Mouse (Mus musculus) forebrain, embryonic 14.5 days (tissue): ENCODE measurements around the gene Caap1. TPM values are rescaled to one million over a fixed set of nuclear protein-coding genes. Genes with fewer than 3 reads are reported as not detected.
A peak's percentile ranks its signal among the peaks of the same experiment; 100 is the strongest.

Experiments
- ATAC-seq: fragments of 200-750 bp; cut with Nextera tagmentation; 2 replicates; pipeline ENCODE4 v1.8.0; 2017; ENCODE audit warnings: mild to moderate bottlenecking, moderate library complexity
- DNase-seq: peaks from one replicate; pipeline ENCODE4 v3.0.0-alpha.2; 2015; ENCODE audit warnings: low spot score
- H3K27ac ChIP-seq: fragments of 300-500 bp; sonication (generic); 2 replicates; pipeline ENCODE4 v1.5.1; 2014; ENCODE audit warnings: low read depth, mild to moderate bottlenecking, control low read depth, low read length, moderate library complexity
- H3K27me3 ChIP-seq: fragments of 300-500 bp; sonication (generic); replicated peaks from 2 replicates; pipeline ENCODE4 v1.6.1; 2014; ENCODE audit warnings: low read length, control low read depth, mixed read lengths; ENCODE audit not compliant: control insufficient read depth, insufficient read depth
- H3K36me3 ChIP-seq: fragments of 300-500 bp; sonication (generic); 2 replicates; pipeline ENCODE4 v1.6.1; 2014; ENCODE audit warnings: low read length, control low read depth; ENCODE audit not compliant: control insufficient read depth, insufficient read depth
- H3K4me1 ChIP-seq: fragments of 300-500 bp; sonication (generic); 2 replicates; pipeline ENCODE4 v1.6.1; 2014; ENCODE audit warnings: antibody characterized with exemption, low read length, control low read depth; ENCODE audit not compliant: control insufficient read depth, insufficient read depth
- H3K4me2 ChIP-seq: fragments of 300-500 bp; sonication (generic); 2 replicates; pipeline ENCODE4 v1.6.1; 2014; ENCODE audit warnings: mild to moderate bottlenecking, control low read depth, low read length
- H3K4me3 ChIP-seq: fragments of 300-500 bp; sonication (generic); 2 replicates; pipeline ENCODE4 v1.5.1; 2014; ENCODE audit warnings: low read depth, low read length, control low read depth
- H3K9ac ChIP-seq: fragments of 300-500 bp; sonication (generic); 2 replicates; pipeline ENCODE4 v1.6.1; 2014; ENCODE audit warnings: mild to moderate bottlenecking, low read length, control low read depth, moderate library complexity
- H3K9me3 ChIP-seq: fragments of 300-500 bp; sonication (generic); replicated peaks from 2 replicates; pipeline ENCODE4 v1.6.1; 2016; ENCODE audit warnings: low read length, control low read depth, mixed read lengths; ENCODE audit not compliant: control insufficient read depth
- WGBS: fragments of 180-500 bp; shearing (Covaris S2); extraction: QIAGEN DNeasy Blood & Tissue Kit; methylation state at CpG from one replicate; pipeline ENCODE4 v1.1.7; 2014; 5-methylcytosine and 5-hydroxymethylcytosine counted together
- polyA plus RNA-seq: library from polyadenylated mRNA; unstranded; fragments of >200 nt; fragmentation: Nextera tagmentation; extraction: Ambion mirVana; gene quantifications from 2 replicates; pipeline ENCODE4 v1.2.1, GENCODE M21; 2014

The Caap1 gene
- polyA plus RNA-seq, 1 experiment from 2014 or later = 22.8 TPM

DNA sequence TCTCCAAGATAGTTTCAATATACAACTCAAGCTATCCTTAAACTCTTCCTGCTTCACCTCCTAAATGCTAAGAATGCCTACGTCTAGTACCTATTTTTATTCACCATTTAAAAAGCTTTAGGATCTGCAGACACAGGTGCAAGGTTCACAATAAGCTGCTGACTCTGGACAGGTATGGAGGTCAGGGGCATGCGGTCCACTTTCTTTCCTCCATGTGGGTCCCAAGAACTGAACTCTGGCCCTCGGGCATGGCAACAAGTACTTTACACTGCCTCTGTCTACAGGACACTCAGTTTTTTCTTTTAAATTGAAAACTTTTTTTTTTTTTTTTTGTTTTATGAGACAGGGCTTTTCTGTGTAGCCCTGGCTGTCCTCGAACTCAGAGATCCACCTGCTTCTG is 16.1 kb upstream of the Caap1 start:
- Histone ChIP-seq H3K9me3 (no peaks in the 10 kb centered on the region), H3K36me3 (peaks cover 50% of the 10 kb centered on the region), H3K4me3 (no peak overlapping the region), H3K27ac (no peak overlapping the region), H3K27me3 (no peaks in the 10 kb centered on the region), H3K9ac (no peak overlapping the region), H3K4me1 (no peaks in the 10 kb centered on the region), H3K4me2 (no peak overlapping the region)
- 95% methylated on average over 4 of the region's 4 CpGs for WGBS
- DNase-seq = no peak
- no peak for ATAC-seq

GRCm38 (mm10) chr4:94564297-94564696 is 7.7 kb upstream of the Caap1 start:
- H3K9ac ChIP-seq = no peak overlapping the region
- ATAC-seq = no peak

DNA sequence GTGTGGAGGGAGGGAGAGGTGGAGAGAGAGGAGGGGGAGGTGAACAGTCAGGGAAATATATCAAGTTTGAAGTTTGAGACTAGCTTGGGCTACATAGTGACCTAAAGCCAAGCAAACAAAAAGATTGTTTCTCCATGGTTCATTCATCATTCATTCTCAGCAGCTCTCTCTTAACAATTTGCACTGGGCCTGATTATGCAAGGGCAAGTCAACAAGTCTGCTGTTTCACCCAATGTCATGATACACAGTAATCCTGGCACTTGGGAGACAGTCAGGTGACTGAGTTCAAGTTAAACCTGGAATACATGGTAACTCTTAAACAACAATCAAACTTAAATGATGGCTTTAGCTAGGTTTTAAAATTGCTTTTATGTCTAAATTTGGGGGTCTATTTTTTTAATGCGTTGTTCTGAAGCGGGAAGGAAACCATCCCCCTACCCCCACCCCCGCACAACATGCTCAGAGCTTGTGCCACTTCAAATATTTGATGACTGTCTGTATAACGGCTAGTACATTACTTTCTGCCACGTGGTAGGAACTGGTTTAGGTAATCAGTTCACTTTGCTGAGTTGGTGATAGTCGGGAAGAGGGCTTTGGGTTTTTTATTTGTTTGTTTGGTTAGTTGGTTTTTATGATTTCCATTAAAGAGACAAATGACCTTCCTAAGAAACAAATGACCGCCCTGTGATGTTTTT is 5.5 kb upstream of the Caap1 start:
- DNase-seq (no peak), ATAC-seq (no peak)
- Histone ChIP-seq H3K9ac (no peak overlapping the region), H3K36me3 (peaks cover 5% of the 10 kb centered on the region; the same call in 1 of the 2 replicates), H3K4me3 (no peak overlapping the region), H3K4me2 (no peak overlapping the region), H3K4me1 (no peaks in the 10 kb centered on the region), H3K27me3 (no peaks in the 10 kb centered on the region), H3K9me3 (no peaks in the 10 kb centered on the region), H3K27ac (no peak overlapping the region)
- 78% methylated on average over 7 of the region's 7 CpGs for WGBS

More at GRCm38 (mm10) chr4:94564297-94564696, 7.7 kb upstream of the Caap1 start:
- no peaks in the 10 kb centered on the region for H3K27me3 ChIP-seq
- H3K4me1 ChIP-seq = no peaks in the 10 kb centered on the region
- no peaks in the 10 kb centered on the region for H3K9me3 ChIP-seq
- H3K4me2 ChIP-seq = no peak overlapping the region
- peaks cover 14% of the 10 kb centered on the region for H3K36me3 ChIP-seq
- H3K27ac ChIP-seq = no peak overlapping the region
- DNase-seq = no peak
- no peak overlapping the region for H3K4me3 ChIP-seq

GRCm38 (mm10) chr4:94560316-94560715 is 3.7 kb upstream of the Caap1 start:
- Histone ChIP-seq H3K9ac (no peak overlapping the region), H3K4me1 (peaks cover 5% of the 10 kb centered on the region; the same call in 1 of the 2 replicates), H3K27me3 (no peaks in the 10 kb centered on the region), H3K9me3 (no peaks in the 10 kb centered on the region), H3K27ac (no peak overlapping the region), H3K4me2 (no peak overlapping the region), H3K4me3 (no peak overlapping the region), H3K36me3 (no peaks in the 10 kb centered on the region)
- no peak for ATAC-seq
- no peak for DNase-seq
- 83% methylated on average over 1 of the region's 1 CpGs for WGBS

GRCm38 (mm10) chr4:94559266-94559665 is 2.7 kb upstream of the Caap1 start:
- WGBS = 35% methylated on average over 2 of the region's 2 CpGs
- H3K4me1 ChIP-seq = peaks cover 8% of the 10 kb centered on the region; the same call in 1 of the 2 replicates

GRCm38 (mm10) chr4:94557145-94557544 is 549 bp upstream of the Caap1 start:
- no peaks in the 10 kb centered on the region for H3K9me3 ChIP-seq
- H3K4me1 ChIP-seq = peaks cover 8% of the 10 kb centered on the region; the same call in 1 of the 2 replicates
- H3K27me3 ChIP-seq = no peaks in the 10 kb centered on the region
- no peak overlapping the region; the same call in 1 of the 2 replicates for H3K4me2 ChIP-seq
- 78% methylated on average over 7 of the region's 7 CpGs for WGBS
- H3K4me3 ChIP-seq = peak overlapping the region; percentile 95; the same call in 1 of the 2 replicates
- H3K27ac ChIP-seq = no peak overlapping the region
- ATAC-seq (peak; percentile 0; the same call in 1 of the 2 replicates), DNase-seq (no peak)
- no peaks in the 10 kb centered on the region for H3K36me3 ChIP-seq
- H3K9ac ChIP-seq = no peak overlapping the region

More at GRCm38 (mm10) chr4:94559266-94559665, 2.7 kb upstream of the Caap1 start:
- no peaks in the 10 kb centered on the region for H3K27me3 ChIP-seq
- H3K27ac ChIP-seq = no peak overlapping the region
- H3K4me2 ChIP-seq = no peak overlapping the region
- DNase-seq = no peak
- no peak overlapping the region for H3K4me3 ChIP-seq
- H3K9ac ChIP-seq = no peak overlapping the region
- H3K9me3 ChIP-seq = no peaks in the 10 kb centered on the region
- no peak for ATAC-seq
- H3K36me3 ChIP-seq = no peaks in the 10 kb centered on the region

GRCm38 (mm10) chr4:94554955-94555494 is 1.6 kb downstream of the Caap1 start:
- 89% methylated on average over 5 of the region's 5 CpGs for WGBS
- Histone ChIP-seq H3K4me2 (peak overlapping the region; percentile 73), H3K27ac (no peak overlapping the region), H3K27me3 (no peaks in the 10 kb centered on the region), H3K9me3 (no peaks in the 10 kb centered on the region), H3K4me1 (peaks cover 8% of the 10 kb centered on the region; the same call in 1 of the 2 replicates), H3K9ac (no peak overlapping the region), H3K36me3 (no peaks in the 10 kb centered on the region), H3K4me3 (no peak overlapping the region)
- no peak for ATAC-seq
- no peak for DNase-seq

- WGBS = 74% methylated on average over 7 of the region's 7 CpGs
- DNase-seq (no peak), ATAC-seq (no peak)
- Histone ChIP-seq H3K27me3 (no peaks in the 10 kb centered on the region), H3K27ac (no peak overlapping the region), H3K9ac (no peak overlapping the region), H3K36me3 (peaks cover 23% of the 10 kb centered on the region), H3K4me2 (no peak overlapping the region), H3K4me1 (no peaks in the 10 kb centered on the region), H3K9me3 (no peaks in the 10 kb centered on the region), H3K4me3 (no peak overlapping the region)
Observed at GRCm38 (mm10) chr4:94544321-94544720, 12.3 kb downstream of the Caap1 start.

- H3K27me3 ChIP-seq = no peaks in the 10 kb centered on the region
- H3K9ac ChIP-seq = no peak overlapping the region
- H3K9me3 ChIP-seq = no peaks in the 10 kb centered on the region
- DNase-seq = no peak
- ATAC-seq = no peak
- no peaks in the 10 kb centered on the region for H3K4me1 ChIP-seq
- H3K36me3 ChIP-seq = peaks cover 29% of the 10 kb centered on the region
- H3K27ac ChIP-seq = no peak overlapping the region
- 95% methylated on average over 4 of the region's 4 CpGs for WGBS
- no peak overlapping the region for H3K4me3 ChIP-seq
- H3K4me2 ChIP-seq = no peak overlapping the region
Observed at GRCm38 (mm10) chr4:94543041-94543440, 13.6 kb downstream of the Caap1 start.
